Mouse (Mus musculus) embryonic facial prominence, embryonic 13.5 days (tissue): ENCODE results near the gene Bhlhe41. TPM values are rescaled to one million over a fixed set of nuclear protein-coding genes. Genes with fewer than 3 reads are reported as not detected.

Source experiments
- ATAC-seq: fragments of 200-750 bp; cut with Nextera tagmentation; 2 replicates; pipeline ENCODE4 v1.8.0; 2017; ENCODE audit warnings: low read depth; ENCODE audit not compliant: insufficient number of reproducible peaks, insufficient read depth, low FRiP score, low TSS enrichment
- H3K27ac ChIP-seq: fragments of 300-500 bp; sonication (generic); 2 replicates; pipeline ENCODE4 v1.5.1; 2015; ENCODE audit warnings: moderate library complexity, mild to moderate bottlenecking, inconsistent platforms
- H3K27me3 ChIP-seq: fragments of 300-500 bp; sonication (generic); 2 replicates; pipeline ENCODE4 v1.6.1; 2015; ENCODE audit warnings: mild to moderate bottlenecking, inconsistent platforms
- H3K36me3 ChIP-seq: fragments of 300-500 bp; sonication (generic); 2 replicates; pipeline ENCODE4 v1.6.1; 2015; ENCODE audit warnings: mild to moderate bottlenecking, inconsistent platforms
- H3K4me1 ChIP-seq: fragments of 300-500 bp; sonication (generic); 2 replicates; pipeline ENCODE4 v1.6.1; 2015; ENCODE audit warnings: inconsistent platforms
- H3K4me2 ChIP-seq: fragments of 300-500 bp; sonication (generic); 2 replicates; pipeline ENCODE4 v1.6.1; 2015; ENCODE audit warnings: moderate library complexity, mild to moderate bottlenecking, inconsistent platforms
- H3K4me3 ChIP-seq: fragments of 300-500 bp; sonication (generic); 2 replicates; pipeline ENCODE4 v1.5.1; 2015; ENCODE audit warnings: mild to moderate bottlenecking, inconsistent platforms
- H3K9ac ChIP-seq: fragments of 300-500 bp; sonication (generic); 2 replicates; pipeline ENCODE4 v1.6.1; 2015; ENCODE audit warnings: mild to moderate bottlenecking, inconsistent platforms
- H3K9me3 ChIP-seq: fragments of 300-500 bp; sonication (generic); 2 replicates; pipeline ENCODE4 v1.6.1; 2016; ENCODE audit warnings: inconsistent platforms
- WGBS: fragments of 180-500 bp; shearing (Covaris S2); methylation state at CpG from one replicate; pipeline ENCODE4 v1.1.7; 2015; ENCODE audit warnings: mixed read lengths; 5-methylcytosine and 5-hydroxymethylcytosine counted together
- polyA plus RNA-seq: library from polyadenylated mRNA; unstranded; fragments of >200 nt; fragmentation: Nextera tagmentation; extraction: Ambion mirVana; gene quantifications from 2 replicates; pipeline ENCODE4 v1.2.1, GENCODE M21; 2015

The Bhlhe41 gene
- polyA plus RNA-seq, 1 experiment from 2014 or later: 2.0 TPM

- H3K9ac ChIP-seq: peak overlapping the region; percentile 70
Observed at GRCm38 (mm10) chr6:145865886-145866851, 811 bp upstream of the Bhlhe41 start.

GRCm38 (mm10) chr6:145864171-145864570 is 1.2 kb downstream of the Bhlhe41 start:
- Histone ChIP-seq H3K4me1 (peaks cover 34% of the 10 kb centered on the region), H3K27ac (no peak overlapping the region), H3K9ac (peak overlapping the region; percentile 76; the same call in 1 of the 2 replicates), H3K4me2 (peak overlapping the region; percentile 100), H3K36me3 (no peaks in the 10 kb centered on the region), H3K9me3 (no peaks in the 10 kb centered on the region), H3K27me3 (peaks cover 79% of the 10 kb centered on the region), H3K4me3 (peak overlapping the region; percentile 66)
- ATAC-seq: no peak
- 3% methylated on average over 8 of the region's 8 CpGs for WGBS

More at GRCm38 (mm10) chr6:145865886-145866851, 811 bp upstream of the Bhlhe41 start:
- Histone ChIP-seq H3K4me2 (peak overlapping the region; percentile 100), H3K27ac (no peak overlapping the region), H3K4me3 (peak overlapping the region; percentile 66), H3K36me3 (no peaks in the 10 kb centered on the region), H3K27me3 (peaks cover 70% of the 10 kb centered on the region), H3K4me1 (peaks cover 34% of the 10 kb centered on the region), H3K9me3 (no peaks in the 10 kb centered on the region)
- peak; percentile 57; the same call in 1 of the 2 replicates for ATAC-seq
- under 1% methylated on average over 69 of the region's 69 CpGs for WGBS

DNA sequence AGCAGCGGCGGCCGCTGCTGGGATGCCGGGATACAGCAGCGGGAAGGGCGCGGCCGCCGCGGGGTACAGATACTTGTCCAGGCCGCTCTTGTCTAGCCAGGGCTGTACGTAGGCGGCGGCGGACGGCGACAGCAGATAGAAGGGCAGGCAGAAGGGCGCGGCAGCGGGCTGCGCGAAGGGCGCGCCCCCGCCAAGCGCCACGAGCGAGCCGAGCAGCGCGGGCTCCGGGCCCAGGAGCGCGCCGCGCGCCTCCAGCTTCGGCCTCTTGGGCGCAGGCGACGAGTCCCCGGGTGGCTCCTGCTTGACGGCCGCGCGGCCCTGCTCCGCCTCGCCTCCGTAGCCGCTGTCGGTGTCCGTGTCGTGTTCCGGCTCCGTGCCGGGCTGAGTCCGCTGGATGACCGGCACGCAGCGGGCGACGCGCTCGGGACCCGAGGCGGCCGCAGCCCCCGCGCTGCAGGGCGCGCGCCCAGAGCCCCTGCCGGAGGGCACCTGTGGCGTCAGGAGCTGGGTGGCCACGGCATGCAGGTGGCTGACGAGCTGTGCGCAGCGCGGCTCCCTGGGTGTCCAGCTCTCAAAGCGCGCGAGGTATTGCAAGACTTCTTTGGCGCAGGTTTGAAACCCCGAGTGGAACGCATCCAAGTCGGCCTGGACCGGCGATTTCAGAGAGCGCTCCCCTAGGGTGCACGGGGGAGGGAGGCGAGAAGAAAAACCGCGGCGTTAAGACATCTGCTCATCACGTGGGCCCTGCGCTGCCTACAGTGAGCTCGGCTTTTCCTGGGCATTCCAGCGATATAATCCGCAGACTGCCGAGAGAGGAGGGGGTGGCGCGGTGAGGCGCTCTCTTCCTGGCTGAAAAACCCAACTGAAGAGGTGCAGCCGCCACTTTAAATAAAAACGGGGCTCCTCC is 2.0 kb downstream of the Bhlhe41 start:
- Histone ChIP-seq H3K9ac (peak overlapping the region; percentile 76), H3K27ac (no peak overlapping the region), H3K4me2 (peak overlapping the region; percentile 100), H3K27me3 (peaks cover 78% of the 10 kb centered on the region), H3K4me1 (peaks cover 34% of the 10 kb centered on the region), H3K9me3 (no peaks in the 10 kb centered on the region), H3K36me3 (no peaks in the 10 kb centered on the region), H3K4me3 (peak overlapping the region; percentile 66)
- WGBS: under 1% methylated on average over 105 of the region's 105 CpGs
- ATAC-seq: peak; percentile 48; the same call in 1 of the 2 replicates

DNA sequence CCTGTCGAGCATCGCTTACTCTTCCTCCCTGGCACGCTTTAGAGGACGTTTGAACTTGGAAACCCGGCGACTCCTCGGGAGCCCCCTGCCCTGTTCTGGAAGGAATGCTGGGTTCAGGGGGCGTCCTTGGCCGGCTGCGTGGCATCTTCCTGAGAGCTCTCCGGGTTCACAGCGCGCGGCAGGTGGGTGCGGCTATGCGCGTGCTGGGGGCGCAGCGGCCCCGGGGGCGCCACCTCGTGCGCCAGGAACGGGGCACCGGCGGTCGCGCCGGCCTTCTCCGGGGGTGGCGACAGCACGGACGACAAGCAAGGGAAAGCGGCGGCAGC is 2.7 kb downstream of the Bhlhe41 start:
- Histone ChIP-seq H3K36me3 (no peaks in the 10 kb centered on the region), H3K9ac (peak overlapping the region; percentile 76), H3K27ac (no peak overlapping the region), H3K4me3 (peak overlapping the region; percentile 66), H3K27me3 (peaks cover 72% of the 10 kb centered on the region), H3K9me3 (no peaks in the 10 kb centered on the region), H3K4me2 (peak overlapping the region; percentile 100), H3K4me1 (peaks cover 34% of the 10 kb centered on the region)
- no peak for ATAC-seq
- under 1% methylated on average over 35 of the region's 35 CpGs for WGBS

DNA sequence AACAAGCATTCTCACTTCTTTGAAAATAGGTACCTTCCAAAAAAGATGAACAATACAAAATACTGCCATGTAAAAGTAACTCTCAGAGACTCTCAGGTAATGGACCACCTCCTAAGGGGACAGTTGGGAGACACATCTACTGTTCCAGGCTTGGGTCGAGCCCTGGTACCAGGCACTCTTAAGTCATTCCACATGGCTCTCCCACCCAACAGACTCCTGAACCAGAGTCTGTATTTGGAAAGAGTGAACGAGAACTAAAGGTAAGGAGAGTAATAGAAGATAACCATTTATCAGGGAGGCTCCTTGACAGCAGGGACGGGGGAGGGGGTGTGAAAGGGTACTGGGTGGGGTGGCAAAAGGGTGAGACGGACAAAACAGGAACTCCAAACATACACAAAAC is 3.0 kb downstream of the Bhlhe41 start:
- Histone ChIP-seq H3K27ac (no peak overlapping the region), H3K4me1 (peaks cover 34% of the 10 kb centered on the region), H3K36me3 (no peaks in the 10 kb centered on the region), H3K9me3 (no peaks in the 10 kb centered on the region), H3K9ac (no peak overlapping the region), H3K27me3 (peaks cover 68% of the 10 kb centered on the region), H3K4me2 (peak overlapping the region; percentile 100), H3K4me3 (peak overlapping the region; percentile 66)
- no peak for ATAC-seq
- WGBS: 18% methylated on average over 4 of the region's 4 CpGs

DNA sequence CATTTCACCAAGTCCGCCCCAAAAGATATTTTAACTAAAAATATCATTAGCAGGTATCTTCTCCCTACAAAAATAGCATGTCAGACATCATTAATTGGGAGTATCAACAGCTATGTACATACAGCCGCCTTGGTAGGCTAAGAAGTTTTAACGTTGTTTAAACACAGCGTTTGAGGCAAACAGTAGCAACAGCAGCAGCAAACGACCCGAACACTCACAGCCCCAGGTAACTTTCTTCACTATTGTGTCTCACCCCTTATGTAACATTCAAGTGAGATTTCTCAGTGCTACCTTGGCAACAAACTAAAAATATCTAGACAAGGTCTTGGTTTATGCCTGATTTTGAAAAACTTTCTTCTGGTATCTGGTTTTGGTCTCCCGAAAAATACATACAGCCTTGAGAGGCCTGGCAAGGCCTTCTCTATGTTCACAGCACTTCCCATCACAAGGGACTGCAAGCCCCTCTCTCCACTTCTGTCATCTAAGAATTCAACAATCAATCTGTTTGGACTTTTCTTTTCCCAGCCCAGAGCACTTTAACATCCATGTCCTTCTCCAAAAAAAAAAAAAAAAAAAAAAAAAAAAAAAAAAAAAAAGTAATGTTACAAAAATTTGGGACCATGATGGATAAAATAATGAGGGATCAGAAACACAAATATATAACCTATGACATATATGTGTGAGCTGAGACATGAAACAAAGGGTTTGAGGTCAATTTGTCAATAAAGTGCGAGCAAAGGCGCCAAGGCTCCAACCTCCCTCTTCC is 3.7 kb downstream of the Bhlhe41 start:
- H3K4me2 ChIP-seq: peak overlapping the region; percentile 100
- H3K4me1 ChIP-seq: peaks cover 34% of the 10 kb centered on the region
- no peak overlapping the region for H3K27ac ChIP-seq
- no peak overlapping the region; the same call in 1 of the 2 replicates for H3K4me3 ChIP-seq
- WGBS: 78% methylated on average over 9 of the region's 9 CpGs
- peaks cover 62% of the 10 kb centered on the region for H3K27me3 ChIP-seq
- H3K36me3 ChIP-seq: no peaks in the 10 kb centered on the region
- ATAC-seq: no peak
- no peak overlapping the region for H3K9ac ChIP-seq
- no peaks in the 10 kb centered on the region for H3K9me3 ChIP-seq

DNA sequence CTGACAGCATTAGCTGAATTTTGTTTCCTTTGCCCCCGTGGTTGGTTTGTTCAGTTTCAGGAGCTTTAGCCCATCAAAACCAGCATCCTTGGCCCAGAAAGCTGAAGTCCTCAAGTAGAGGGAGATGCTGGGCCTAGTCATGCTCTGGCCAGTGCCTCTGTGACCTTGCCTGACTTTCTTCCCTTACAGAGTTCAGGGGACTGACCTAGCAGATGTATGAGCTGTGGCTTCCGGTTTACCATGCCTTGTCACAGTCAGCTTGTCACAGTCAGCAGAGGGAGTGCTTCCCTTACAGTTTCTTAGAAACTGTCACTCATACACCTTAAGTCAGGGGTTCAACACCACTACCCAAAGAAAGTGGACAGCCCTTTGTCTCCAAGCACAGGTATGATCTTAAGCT is 5.0 kb downstream of the Bhlhe41 start:
- no peak overlapping the region for H3K4me3 ChIP-seq
- peaks cover 34% of the 10 kb centered on the region for H3K4me1 ChIP-seq
- no peaks in the 10 kb centered on the region for H3K36me3 ChIP-seq
- H3K9ac ChIP-seq: no peak overlapping the region
- H3K4me2 ChIP-seq: no peak overlapping the region
- H3K9me3 ChIP-seq: no peaks in the 10 kb centered on the region
- H3K27ac ChIP-seq: no peak overlapping the region
- peaks cover 49% of the 10 kb centered on the region for H3K27me3 ChIP-seq
- 49% methylated on average over 2 of the region's 2 CpGs for WGBS
- ATAC-seq: no peak

- Histone ChIP-seq H3K4me1 (peaks cover 24% of the 10 kb centered on the region), H3K36me3 (no peaks in the 10 kb centered on the region), H3K9me3 (no peaks in the 10 kb centered on the region), H3K4me2 (no peak overlapping the region), H3K9ac (no peak overlapping the region), H3K27me3 (peaks cover 29% of the 10 kb centered on the region), H3K4me3 (no peak overlapping the region), H3K27ac (no peak overlapping the region)
- 70% methylated on average over 8 of the region's 8 CpGs for WGBS
- ATAC-seq: no peak
Observed at GRCm38 (mm10) chr6:145858414-145858813, 6.9 kb downstream of the Bhlhe41 start.

DNA sequence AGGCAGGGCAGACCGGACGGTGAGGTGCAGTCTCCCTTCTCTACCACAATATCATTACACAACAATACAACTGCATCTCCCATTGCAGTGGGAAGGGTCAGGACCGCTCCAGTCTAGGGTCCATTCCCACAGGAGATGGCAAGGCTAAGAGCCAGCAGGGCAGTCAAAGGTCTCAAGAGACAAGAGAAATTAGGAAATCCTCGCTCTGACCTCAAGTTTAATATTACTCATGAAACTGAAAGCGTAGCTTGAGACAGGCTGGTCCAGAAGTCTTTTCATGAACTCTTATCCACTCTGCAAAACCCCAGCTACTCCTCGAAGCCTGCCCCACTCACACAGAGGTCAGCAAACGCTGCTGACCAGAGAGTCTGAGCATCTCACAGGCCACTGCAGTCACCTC is 7.9 kb downstream of the Bhlhe41 start:
- WGBS: 79% methylated on average over 7 of the region's 7 CpGs
- no peak overlapping the region for H3K4me3 ChIP-seq
- peaks cover 16% of the 10 kb centered on the region for H3K4me1 ChIP-seq
- no peak overlapping the region for H3K4me2 ChIP-seq
- no peaks in the 10 kb centered on the region for H3K36me3 ChIP-seq
- H3K9me3 ChIP-seq: no peaks in the 10 kb centered on the region
- H3K27me3 ChIP-seq: peaks cover 20% of the 10 kb centered on the region
- H3K9ac ChIP-seq: no peak overlapping the region
- no peak for ATAC-seq
- no peak overlapping the region for H3K27ac ChIP-seq

- ATAC-seq: peak; percentile 84
- Histone ChIP-seq H3K4me3 (peak overlapping the region; percentile 32), H3K9me3 (no peaks in the 10 kb centered on the region), H3K36me3 (no peaks in the 10 kb centered on the region), H3K4me2 (peak overlapping the region; percentile 58), H3K4me1 (peaks cover 14% of the 10 kb centered on the region), H3K27me3 (peaks cover 8% of the 10 kb centered on the region; the same call in 1 of the 2 replicates), H3K27ac (peak overlapping the region; percentile 41; the same call in 1 of the 2 replicates), H3K9ac (peak overlapping the region; percentile 49)
- WGBS: 8% methylated on average over 28 of the region's 28 CpGs
Observed at GRCm38 (mm10) chr6:145855720-145856551, 9.4 kb downstream of the Bhlhe41 start.
